Mouse (Mus musculus) spleen, adult 2 months (tissue): Measurements from ENCODE around the gene Rnf169.

Source experiments
- CTCF ChIP-seq: fragments of 200-500 bp; IDR thresholded peaks from 2 replicates; pipeline ENCODE4 v1.5.1; 2011; ENCODE audit warnings: mild to moderate bottlenecking, inconsistent platforms; ENCODE audit not compliant: insufficient read depth, insufficient read length, insufficient replicate concordance; ENCODE audit errors: extremely low read depth
- POLR2A ChIP-seq: fragments of 200-500 bp; IDR thresholded peaks from 2 replicates; pipeline ENCODE4 v1.6.1; 2011; ENCODE audit warnings: low read depth, low read length, inconsistent platforms

- TF ChIP-seq POLR2A = no peak
- TF ChIP-seq CTCF = no peak
Measured at GRCm38 (mm10) chr7:99982256-99983242, 2.3 kb upstream of the Rnf169 start.
